Mouse (Mus musculus) midbrain, embryonic 10.5 days (tissue): ENCODE measurements at regions not wholly inside any gene's neighbourhood (a gene's known extent, or its start where the extent isn't known, plus 50 kb on each side); places are given as distances from the start of the nearest gene placed in this dataset.
"Not testable (repeated sequence)": the region's sequence is repeated elsewhere in the genome, so short reads cannot be mapped to it uniquely, and the experiment has no call there.

ENCODE experiments used
- DNase-seq: peaks from one replicate; pipeline ENCODE4 v3.0.0-alpha.2; 2017; ENCODE audit warnings: low spot score
- H3K27ac ChIP-seq: fragments of 300-500 bp; sonication (generic); replicated peaks from 2 replicates; pipeline ENCODE4 v1.5.1; 2016; ENCODE audit warnings: mild to moderate bottlenecking
- H3K27me3 ChIP-seq: fragments of 300-500 bp; sonication (generic); 2 replicates; pipeline ENCODE4 v1.6.1; 2016; ENCODE audit warnings: low read depth, mild to moderate bottlenecking; ENCODE audit not compliant: poor library complexity, severe bottlenecking
- H3K36me3 ChIP-seq: fragments of 300-500 bp; sonication (generic); 2 replicates; pipeline ENCODE4 v1.6.1; 2016; ENCODE audit warnings: mild to moderate bottlenecking, moderate library complexity
- H3K4me1 ChIP-seq: fragments of 300-500 bp; sonication (generic); 2 replicates; pipeline ENCODE4 v1.6.1; 2016
- H3K4me3 ChIP-seq: fragments of 300-500 bp; sonication (generic); 2 replicates; pipeline ENCODE4 v1.5.1; 2016; ENCODE audit warnings: mild to moderate bottlenecking, moderate library complexity
- H3K9me3 ChIP-seq: fragments of 300-500 bp; sonication (generic); replicated peaks from 2 replicates; pipeline ENCODE4 v1.6.1; 2016; ENCODE audit warnings: mild to moderate bottlenecking
- WGBS: fragments of 180-500 bp; shearing (Covaris S2); methylation state at CpG from one replicate; pipeline ENCODE4 v1.1.7; 2016; 5-methylcytosine and 5-hydroxymethylcytosine counted together

GRCm38 (mm10) chr3:21655301-21655700 lies 421.2 kb upstream of the Tbl1xr1 start:
- Histone ChIP-seq H3K27me3 (no peaks in the 10 kb centered on the region), H3K9me3 (no peaks in the 10 kb centered on the region; the same call in 1 of the 2 replicates), H3K27ac (no peak overlapping the region), H3K36me3 (no peaks in the 10 kb centered on the region), H3K4me1 (no peaks in the 10 kb centered on the region), H3K4me3 (no peak overlapping the region)
- no peak for DNase-seq
- 91% methylated on average over 2 of the region's 2 CpGs for WGBS

GRCm38 (mm10) chr3:21667349-21668143 lies 408.9 kb upstream of the Tbl1xr1 start:
- no peaks in the 10 kb centered on the region for H3K36me3 ChIP-seq
- H3K27ac ChIP-seq, result peak overlapping the region; percentile 34; the same call in 1 of the 2 replicates
- WGBS, result 66% methylated on average over 5 of the region's 5 CpGs
- no peaks in the 10 kb centered on the region for H3K9me3 ChIP-seq
- no peak for DNase-seq
- H3K4me3 ChIP-seq, result no peak overlapping the region
- no peaks in the 10 kb centered on the region for H3K27me3 ChIP-seq
- peaks cover 21% of the 10 kb centered on the region for H3K4me1 ChIP-seq

GRCm38 (mm10) chr3:21671885-21672284 lies 404.6 kb upstream of the Tbl1xr1 start:
- H3K27ac ChIP-seq, result peak overlapping the region; percentile 63
- no peak overlapping the region for H3K4me3 ChIP-seq
- H3K36me3 ChIP-seq, result no peaks in the 10 kb centered on the region
- H3K27me3 ChIP-seq, result no peaks in the 10 kb centered on the region
- WGBS, result 92% methylated on average over 2 of the region's 2 CpGs
- no peaks in the 10 kb centered on the region for H3K9me3 ChIP-seq
- H3K4me1 ChIP-seq, result peaks cover 30% of the 10 kb centered on the region
- no peak for DNase-seq

GRCm38 (mm10) chr3:21672492-21672891 lies 404.0 kb upstream of the Tbl1xr1 start:
- Histone ChIP-seq H3K27ac (peak overlapping the region; percentile 63), H3K27me3 (no peaks in the 10 kb centered on the region), H3K4me1 (peaks cover 24% of the 10 kb centered on the region), H3K9me3 (no peaks in the 10 kb centered on the region), H3K4me3 (no peak overlapping the region), H3K36me3 (no peaks in the 10 kb centered on the region)
- 29% methylated on average over 2 of the region's 2 CpGs for WGBS
- DNase-seq, result no peak

- Histone ChIP-seq H3K9me3 (no peaks in the 10 kb centered on the region), H3K4me3 (no peak overlapping the region), H3K27ac (no peak overlapping the region), H3K36me3 (no peaks in the 10 kb centered on the region), H3K27me3 (no peaks in the 10 kb centered on the region), H3K4me1 (peaks cover 21% of the 10 kb centered on the region)
- 94% methylated on average over 2 of the region's 2 CpGs for WGBS
- DNase-seq, result no peak
These were observed 403.0 kb upstream of the Tbl1xr1 start for GRCm38 (mm10) chr3:21673466-21673865.

- Histone ChIP-seq H3K36me3 (no peaks in the 10 kb centered on the region), H3K4me3 (no peak overlapping the region), H3K9me3 (no peaks in the 10 kb centered on the region), H3K27ac (no peak overlapping the region), H3K27me3 (no peaks in the 10 kb centered on the region), H3K4me1 (peaks cover 5% of the 10 kb centered on the region)
- no peak for DNase-seq
These were observed 398.2 kb upstream of the Tbl1xr1 start for GRCm38 (mm10) chr3:21678265-21678664.

- no peak overlapping the region for H3K27ac ChIP-seq
- H3K4me1 ChIP-seq, result peaks cover 5% of the 10 kb centered on the region
- H3K36me3 ChIP-seq, result no peaks in the 10 kb centered on the region
- H3K9me3 ChIP-seq, result no peaks in the 10 kb centered on the region
- no peaks in the 10 kb centered on the region for H3K27me3 ChIP-seq
- H3K4me3 ChIP-seq, result no peak overlapping the region
- DNase-seq, result no peak
These were observed 397.7 kb upstream of the Tbl1xr1 start for GRCm38 (mm10) chr3:21678734-21679133.

GRCm38 (mm10) chr3:21697980-21698672 lies 378.3 kb upstream of the Tbl1xr1 start:
- not testable (repeated sequence) for H3K4me3 ChIP-seq, H3K27ac ChIP-seq, H3K4me1 ChIP-seq, H3K27me3 ChIP-seq, H3K36me3 ChIP-seq, DNase-seq, H3K9me3 ChIP-seq
- 78% methylated on average over 1 of the region's 1 CpGs for WGBS

- H3K4me1 ChIP-seq, result no peaks in the 10 kb centered on the region
- H3K27me3 ChIP-seq, result no peaks in the 10 kb centered on the region
- DNase-seq, result no peak
- 97% methylated on average over 1 of the region's 1 CpGs for WGBS
- H3K27ac ChIP-seq, result no peak overlapping the region
- no peaks in the 10 kb centered on the region for H3K9me3 ChIP-seq
- H3K4me3 ChIP-seq, result no peak overlapping the region
- no peaks in the 10 kb centered on the region for H3K36me3 ChIP-seq
These were observed 376.9 kb upstream of the Tbl1xr1 start for GRCm38 (mm10) chr3:21699526-21699925.

- DNase-seq, result no peak
- H3K27me3 ChIP-seq, result no peaks in the 10 kb centered on the region
- 88% methylated on average over 1 of the region's 1 CpGs for WGBS
- no peak overlapping the region for H3K27ac ChIP-seq
- H3K4me3 ChIP-seq, result no peak overlapping the region
- H3K4me1 ChIP-seq, result no peaks in the 10 kb centered on the region
- no peaks in the 10 kb centered on the region for H3K36me3 ChIP-seq
- H3K9me3 ChIP-seq, result no peaks in the 10 kb centered on the region
These were observed 376.1 kb upstream of the Tbl1xr1 start for GRCm38 (mm10) chr3:21700326-21700725.

GRCm38 (mm10) chr3:21726747-21727505 lies 349.5 kb upstream of the Tbl1xr1 start:
- Histone ChIP-seq H3K27ac (no peak overlapping the region), H3K4me3 (no peak overlapping the region), H3K27me3 (no peaks in the 10 kb centered on the region), H3K36me3 (no peaks in the 10 kb centered on the region), H3K9me3 (no peaks in the 10 kb centered on the region), H3K4me1 (peaks cover 14% of the 10 kb centered on the region)
- DNase-seq, result no peak
- WGBS, result 58% methylated on average over 4 of the region's 4 CpGs

- Histone ChIP-seq H3K9me3 (no peaks in the 10 kb centered on the region), H3K27me3 (no peaks in the 10 kb centered on the region), H3K4me3 (no peak overlapping the region), H3K27ac (peak overlapping the region; percentile 42), H3K4me1 (peaks cover 14% of the 10 kb centered on the region), H3K36me3 (no peaks in the 10 kb centered on the region)
- WGBS, result 31% methylated on average over 4 of the region's 4 CpGs
- no peak for DNase-seq
These were observed 348.4 kb upstream of the Tbl1xr1 start for GRCm38 (mm10) chr3:21728019-21728418.

GRCm38 (mm10) chr3:21729328-21729727 lies 347.1 kb upstream of the Tbl1xr1 start:
- H3K4me3 ChIP-seq, result no peak overlapping the region
- no peak for DNase-seq
- peaks cover 14% of the 10 kb centered on the region for H3K4me1 ChIP-seq
- no peaks in the 10 kb centered on the region for H3K9me3 ChIP-seq
- H3K27ac ChIP-seq, result no peak overlapping the region
- WGBS, result 96% methylated on average over 1 of the region's 1 CpGs
- H3K27me3 ChIP-seq, result no peaks in the 10 kb centered on the region
- H3K36me3 ChIP-seq, result no peaks in the 10 kb centered on the region
